Mouse (Mus musculus): ENCODE measurements around the gene Atp5s. TPM values are rescaled to one million over a fixed set of nuclear protein-coding genes. Genes with fewer than 3 reads are reported as not detected.

The Atp5s gene
- polyA plus RNA-seq, 1 experiment, result 13.3 TPM

DNA sequence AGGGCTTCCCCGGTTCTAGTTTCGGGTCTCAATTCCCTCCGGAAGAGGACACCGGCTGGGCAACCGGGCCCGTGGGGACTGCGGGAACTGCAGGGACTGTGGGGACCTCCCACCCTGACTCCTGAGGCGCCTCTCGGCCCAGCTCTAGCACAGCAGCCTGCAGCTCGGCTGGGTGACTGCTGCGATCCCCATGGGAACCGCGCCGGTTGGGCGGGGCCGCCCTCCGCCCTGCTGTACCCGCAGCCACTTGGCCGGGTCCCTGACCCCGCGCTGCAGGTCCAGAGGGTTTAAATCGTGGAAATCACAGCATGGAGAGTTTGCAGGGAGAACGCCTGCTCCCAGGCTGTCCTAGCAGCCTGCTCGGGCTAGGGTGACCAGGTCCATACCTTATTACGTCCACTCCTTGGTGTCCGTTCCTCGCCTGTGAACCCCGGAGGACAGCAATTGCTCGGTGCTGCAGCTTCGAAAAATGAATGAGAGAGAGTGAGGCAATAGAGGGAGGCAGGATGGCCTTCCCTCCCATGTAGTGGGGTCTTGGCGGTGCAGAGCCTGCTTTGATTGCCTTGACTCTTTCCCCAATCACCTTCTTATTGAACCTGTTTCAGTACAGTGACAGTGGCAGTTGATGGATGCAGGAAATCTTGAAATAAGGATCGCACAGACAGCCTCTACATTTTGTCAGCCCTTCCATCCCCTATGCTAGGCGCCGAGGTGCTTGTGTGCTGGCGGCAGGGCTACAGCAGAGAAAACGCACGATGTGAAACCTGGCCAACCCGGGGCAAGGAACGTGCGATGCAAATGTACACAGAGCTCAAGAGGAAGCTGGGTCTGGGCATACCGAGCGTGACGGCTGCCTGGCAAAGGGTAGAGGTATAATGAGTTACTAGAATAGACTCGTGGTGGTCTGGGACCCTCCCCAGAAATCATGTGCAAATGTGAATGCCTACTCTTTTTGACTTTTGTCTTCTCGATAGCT is 66.1 kb downstream of the Atp5s start, which contains the start of gene Cdkl1:
TSS of gene Cdkl1 (minus strand) at position 738 of the 976 bp plus-strand sequence.
- TF ChIP-seq POLR2A (IDR thresholded peaks at IDR 0.05; ENCODE audit: control insufficient read depth, extremely low read depth, insufficient read depth, low read length, poor library complexity), result no peak
- TF ChIP-seq CTCF (IDR thresholded peaks at IDR 0.05; ENCODE audit: borderline replicate concordance, control insufficient read depth, extremely low read depth, insufficient read depth, low read length, poor library complexity), result no peak
- H3K27me3 ChIP-seq (ENCODE audit: control insufficient read depth, insufficient read depth, low read length), result no peaks in the 10 kb centered on the region
- peaks cover 29% of the 10 kb centered on the region for H3K4me1 ChIP-seq (replicated peaks; ENCODE audit: control insufficient read depth, insufficient read depth, low read length)
- no peak within 1 kb of the TSS for H3K27ac ChIP-seq (ENCODE audit: control insufficient read depth, insufficient read depth, low read length)
- WGBS, result 2% methylated on average over 45 of the region's 45 CpGs
- peak within 1 kb of the TSS; percentile 47 for H3K4me3 ChIP-seq (ENCODE audit: control insufficient read depth, insufficient read depth, low read length)
- DNase-seq, result peak; percentile 61
- H3K36me3 ChIP-seq (ENCODE audit: control insufficient read depth, insufficient read depth, low read length), result no peaks in the 10 kb centered on the region

Other genes with a start within 250 kb of the Atp5s start
- gene Vcpkmt, start 141.9 kb upstream of the Atp5s start, polyA plus RNA-seq (2012; rRNA removed), result 11.7 and 13.4 TPM in 2 replicates
- gene Sos2, start 43.1 kb upstream of the Atp5s start, polyA plus RNA-seq (2012; rRNA removed), result 17.8 and 18.0 TPM in 2 replicates
- gene L2hgdh, start 77 bp upstream of the Atp5s start, polyA plus RNA-seq (2012; rRNA removed), result 4.0 and 5.0 TPM in 2 replicates
- gene Cdkl1, start 66.3 kb downstream of the Atp5s start, polyA plus RNA-seq (2012; rRNA removed), result 2.5 TPM in 2 replicates
- gene Atl1, start 167.7 kb downstream of the Atp5s start, polyA plus RNA-seq (2012; rRNA removed), result 0.75 and 0.91 TPM in 2 replicates
- 11.3 and 17.1 TPM in 2 replicates for gene Map4k5, start 168.2 kb downstream of the Atp5s start, polyA plus RNA-seq (2012; rRNA removed)